Mouse (Mus musculus): ENCODE measurements around the gene Ankrd12. TPM values are rescaled to one million over a fixed set of nuclear protein-coding genes. Genes with fewer than 3 reads are reported as not detected.

The Ankrd12 gene
- 100 to 1,000 TPM; 146 to 153 TPM for total RNA-seq (2021)

DNA sequence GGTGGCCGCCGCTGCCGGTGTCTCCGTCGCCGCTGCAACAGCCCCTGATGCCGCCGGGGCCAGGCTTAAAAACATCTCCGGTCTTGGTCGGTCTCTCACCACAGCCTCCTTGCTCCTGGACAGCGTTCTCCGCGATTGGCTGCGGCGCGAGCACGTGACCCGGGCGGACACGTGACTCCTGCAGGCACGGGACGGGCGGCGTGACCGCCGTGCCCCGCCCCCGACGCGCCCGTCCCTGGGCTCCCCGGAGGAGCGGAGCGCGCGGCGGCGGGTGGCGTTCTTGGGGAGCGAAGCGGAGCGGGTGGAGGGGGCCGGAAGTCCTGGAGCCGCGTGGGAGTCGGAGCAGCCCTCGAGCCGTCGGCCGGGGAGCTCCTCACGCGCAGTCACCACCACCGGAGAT, at the start of gene Ankrd12:
Ankrd12 (minus strand) TSS at position 156 of the 400 bp plus-strand sequence.
- intact Hi-C loops (cut with DNase I) = loop anchor here (10.0 kb wide), 1 partner anchor 212 kb away; no protein-coding TSS in a partner anchor
- peak; percentile 94 for DNase-seq

- no peak for DNase-seq
- intact Hi-C loops (cut with DNase I) = no loop called here
Observed at GRCm38 (mm10) chr17:66125211-66125610, 48.3 kb upstream of the Ankrd12 start.

GRCm38 (mm10) chr17:66123816-66124610, 47.1 kb upstream of the Ankrd12 start:
- intact Hi-C loops (cut with DNase I) = no loop called here
- no peak for DNase-seq

DNA sequence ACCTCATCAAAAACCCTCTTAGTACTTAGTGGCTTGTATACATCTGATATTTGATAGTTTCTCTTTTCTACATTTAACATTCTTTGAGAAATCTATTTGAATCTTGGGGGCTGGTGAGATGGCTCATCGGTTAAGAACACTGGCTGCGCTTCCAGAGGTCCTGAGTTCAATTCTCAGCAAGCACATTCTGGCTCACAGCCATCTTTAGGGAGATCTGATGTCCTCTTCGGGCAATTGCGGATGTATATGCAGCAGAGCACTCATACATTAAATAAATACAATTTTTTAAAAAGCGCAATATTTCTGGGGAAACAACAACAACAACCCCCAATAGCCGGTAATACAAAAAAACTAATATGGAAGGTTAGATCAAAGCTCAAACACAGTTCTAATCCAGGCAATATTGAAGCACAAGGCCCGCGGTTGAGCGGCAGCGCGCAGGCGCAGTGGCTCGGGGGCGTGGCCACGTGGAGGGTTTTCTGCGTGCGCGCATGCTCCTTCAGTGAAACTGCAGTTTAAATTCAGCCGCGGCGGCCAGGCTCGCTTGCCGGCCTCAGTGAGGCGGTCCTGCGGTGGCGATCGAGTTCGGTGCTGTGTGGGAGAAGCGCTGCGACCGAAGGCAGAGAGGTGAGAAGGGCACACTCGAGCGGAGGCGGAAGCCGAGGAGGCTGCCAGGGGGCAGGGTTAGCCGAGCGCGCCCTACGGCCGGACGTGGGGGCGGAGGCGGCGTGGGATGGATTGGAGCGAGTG, 46.4 kb upstream of the Ankrd12 start, which contains the start of gene Ddx11:
Ddx11 (plus strand) TSS at position 455 of the 750 bp plus-strand sequence.
- DNase-seq = peak; percentile 96
- intact Hi-C loops (cut with DNase I) = no loop called here

GRCm38 (mm10) chr17:66120701-66121100, 43.8 kb upstream of the Ankrd12 start:
- intact Hi-C loops (cut with DNase I) = no loop called here

GRCm38 (mm10) chr17:66118991-66119390, 42.1 kb upstream of the Ankrd12 start:
- intact Hi-C loops (cut with DNase I) = no loop called here
- peak; percentile 47 for DNase-seq

More at GRCm38 (mm10) chr17:66120701-66121100, 43.8 kb upstream of the Ankrd12 start:
- DNase-seq = no peak

- no peak for DNase-seq
- intact Hi-C loops (cut with DNase I) = no loop called here
Observed at GRCm38 (mm10) chr17:66112166-66112565, 35.3 kb upstream of the Ankrd12 start.

DNA sequence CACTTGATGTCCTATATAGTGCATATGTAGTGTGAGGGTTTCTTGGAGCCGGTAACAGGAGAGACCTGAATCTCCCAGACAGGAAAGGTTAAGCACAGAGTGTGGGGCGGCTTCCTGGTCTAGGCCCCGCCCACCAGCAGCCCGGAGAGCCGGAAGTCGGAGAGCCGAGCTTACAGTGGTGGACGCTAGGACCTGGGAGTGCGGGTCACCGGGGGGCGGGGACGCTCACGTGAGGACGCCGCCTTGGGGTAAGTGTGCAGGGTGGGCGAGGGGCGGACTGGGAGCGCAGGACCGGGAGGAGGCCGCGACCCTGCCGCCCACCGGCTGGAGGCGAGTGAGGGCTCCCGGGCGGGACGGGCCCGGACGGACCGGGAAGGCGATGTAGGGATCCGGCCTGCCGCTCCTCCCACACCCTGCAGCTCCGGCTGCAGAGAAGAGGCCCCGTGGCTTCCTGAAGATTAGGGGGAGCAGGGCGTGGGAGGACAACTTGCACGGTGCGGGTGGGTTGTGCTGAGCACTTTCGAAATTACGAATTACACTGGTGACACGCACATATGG, 34.6 kb upstream of the Ankrd12 start, which contains the start of gene Washc1:
Washc1 (plus strand) TSS at position 144 of the 558 bp plus-strand sequence.
- peak; percentile 92 for DNase-seq
- intact Hi-C loops (cut with DNase I) = no loop called here

DNA sequence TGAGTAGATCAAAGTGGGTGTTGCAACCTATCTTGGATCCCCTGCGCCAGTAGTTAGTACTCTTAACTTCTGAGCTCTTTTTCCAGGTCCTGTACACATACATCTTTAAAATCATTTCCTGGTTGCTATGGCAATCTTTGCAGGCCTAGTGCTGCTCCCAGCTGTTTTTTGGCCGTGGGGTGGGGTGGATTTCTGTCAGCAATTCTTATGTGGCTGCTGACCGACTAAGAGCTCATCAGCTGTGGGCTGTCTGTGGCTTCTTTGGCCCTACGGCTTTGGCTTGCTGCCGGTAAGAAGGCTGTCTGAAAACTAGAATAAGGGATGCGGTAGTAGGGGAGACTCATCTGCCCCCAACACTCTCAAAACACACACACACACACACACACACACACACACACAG, 33.9 kb upstream of the Ankrd12 start:
- DNase-seq = no peak
- intact Hi-C loops (cut with DNase I) = no loop called here

- intact Hi-C loops (cut with DNase I) = loop anchor here (10.0 kb wide), 1 partner anchor 243 kb away; no protein-coding TSS in a partner anchor
- DNase-seq = no peak
Observed at GRCm38 (mm10) chr17:66108198-66108597, 31.3 kb upstream of the Ankrd12 start.

DNA sequence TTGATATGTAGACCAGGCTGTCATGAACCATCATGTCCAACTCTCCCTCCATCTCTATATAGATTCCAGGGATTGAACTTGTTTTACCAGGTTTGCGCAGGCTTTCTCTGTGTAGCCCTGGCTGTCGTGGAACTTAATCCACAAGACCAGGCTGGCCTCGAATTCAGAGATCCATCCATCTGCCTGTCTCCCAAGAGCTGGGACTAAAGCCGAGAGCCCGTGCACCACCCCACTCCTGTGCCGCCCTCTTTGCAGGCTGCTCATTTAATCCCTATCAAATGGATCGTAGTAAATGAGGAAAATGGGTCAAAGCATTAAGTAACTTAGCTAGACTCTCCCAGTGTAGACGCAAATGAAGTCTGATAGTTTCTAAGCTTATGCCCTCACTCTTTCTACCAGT, 30.6 kb upstream of the Ankrd12 start:
- intact Hi-C loops (cut with DNase I) = loop anchor here (10.0 kb wide), 1 partner anchor 243 kb away; no protein-coding TSS in a partner anchor
- no peak for DNase-seq

DNA sequence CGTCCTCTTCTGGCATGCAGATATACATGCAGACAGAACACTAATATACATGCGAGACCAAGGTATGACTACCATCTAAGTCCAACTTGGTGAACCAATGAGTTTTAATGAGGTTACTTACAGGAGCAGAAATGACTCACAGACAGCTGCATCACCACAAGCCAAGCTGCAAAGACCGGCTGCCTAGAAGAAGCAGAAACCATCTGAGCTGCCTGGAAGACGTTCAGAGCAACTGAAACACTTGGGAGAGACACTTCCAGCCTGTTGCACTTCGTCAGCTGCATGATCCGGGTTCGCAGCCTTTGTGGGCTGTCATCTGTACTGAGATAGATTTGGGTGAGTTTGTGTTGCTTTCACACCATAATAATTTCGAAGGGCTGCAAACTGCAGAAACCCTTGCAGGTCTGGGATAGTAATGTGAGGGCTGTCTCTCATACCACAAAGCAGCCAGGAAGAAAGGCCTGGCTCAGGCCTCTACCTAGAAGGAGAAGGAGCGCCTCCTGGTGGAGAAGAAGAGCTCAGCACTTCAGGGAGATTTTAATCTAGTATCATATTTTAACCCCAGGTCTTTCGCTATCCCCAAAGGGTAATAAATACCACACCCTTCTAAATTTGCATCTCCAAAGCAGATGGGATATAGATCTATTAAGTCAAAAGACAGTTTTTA, 29.8 kb upstream of the Ankrd12 start:
- intact Hi-C loops (cut with DNase I) = loop anchor here (10.0 kb wide), 1 partner anchor 242 kb away; no protein-coding TSS in a partner anchor
- DNase-seq = peak; percentile 68

DNA sequence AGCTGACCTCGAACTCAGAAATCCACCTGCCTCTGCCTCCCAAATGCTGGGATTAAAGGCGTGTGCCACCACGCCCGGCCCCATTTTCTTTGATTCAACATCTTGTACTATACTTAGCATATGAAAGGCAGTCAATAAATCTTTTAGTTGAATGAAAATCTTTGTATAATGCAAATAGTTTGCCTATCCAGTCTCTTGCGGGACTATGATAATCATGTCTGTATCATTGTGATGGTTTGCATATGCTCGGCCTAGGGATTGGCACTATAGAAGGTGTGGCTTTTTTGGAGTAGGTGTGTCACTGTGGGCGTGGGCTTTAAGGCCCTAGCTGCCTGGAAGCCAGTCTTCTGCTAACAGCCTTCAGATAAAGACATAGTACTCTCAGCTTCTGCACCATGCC, 27.2 kb upstream of the Ankrd12 start:
- intact Hi-C loops (cut with DNase I) = loop anchor here (10.0 kb wide), 1 partner anchor 239 kb away; no protein-coding TSS in a partner anchor
- DNase-seq = no peak

DNA sequence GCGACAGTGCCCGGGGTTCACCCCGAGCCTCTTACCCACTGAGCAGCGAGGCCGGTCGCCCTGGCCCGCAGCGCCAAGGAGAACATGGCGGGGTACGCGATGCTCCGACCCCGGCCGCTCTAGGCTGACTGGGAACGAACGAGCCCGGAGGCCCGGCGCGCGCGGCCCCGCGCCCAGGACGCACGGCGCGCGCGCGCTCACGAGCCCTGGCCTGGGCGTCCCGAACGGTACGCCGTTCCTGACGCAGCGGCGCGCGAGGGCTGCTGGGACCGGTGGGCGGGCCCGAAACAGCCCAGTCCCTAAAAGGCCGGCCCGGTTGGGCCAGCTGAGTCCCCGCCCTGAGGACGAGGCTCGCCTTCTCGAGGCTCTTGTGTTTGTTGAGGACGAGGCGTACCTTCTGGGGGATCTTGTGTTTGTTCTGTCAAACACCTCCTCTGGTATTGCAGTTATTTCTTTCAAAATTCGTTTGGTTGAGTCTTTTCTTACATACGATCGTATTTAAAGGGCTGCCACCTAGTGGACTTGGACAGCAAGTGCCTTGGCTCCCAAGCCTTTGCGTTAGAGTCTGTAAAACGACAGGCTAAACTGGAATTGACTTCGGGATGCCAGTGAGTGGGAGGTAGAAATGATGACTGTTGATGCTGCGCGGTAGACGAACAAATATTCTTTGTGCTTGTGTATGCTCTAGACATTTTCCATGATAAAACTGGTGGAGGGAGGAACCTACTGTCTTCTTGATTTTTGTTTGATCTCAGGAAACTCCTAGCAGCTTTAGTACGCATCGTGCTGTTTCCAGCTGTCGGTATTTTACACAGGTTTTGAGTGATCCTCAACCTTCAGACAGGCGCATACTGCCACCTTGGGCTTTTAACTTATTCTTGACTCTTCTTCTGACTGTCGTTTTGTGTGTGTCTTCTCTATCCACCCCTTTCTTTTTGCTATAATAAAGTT, 24.8 kb upstream of the Ankrd12 start, which contains the start of gene Ndufv2:
Ndufv2 (minus strand) TSS at position 180 of the 951 bp plus-strand sequence.
- peak; percentile 95 for DNase-seq
- intact Hi-C loops (cut with DNase I) = loop anchor here (10.0 kb wide), 1 partner anchor 237 kb away; no protein-coding TSS in a partner anchor

GRCm38 (mm10) chr17:66100566-66101379, 23.9 kb upstream of the Ankrd12 start:
- no peak for DNase-seq
- intact Hi-C loops (cut with DNase I) = loop anchor here (10.0 kb wide), 1 partner anchor 236 kb away; no protein-coding TSS in a partner anchor

DNA sequence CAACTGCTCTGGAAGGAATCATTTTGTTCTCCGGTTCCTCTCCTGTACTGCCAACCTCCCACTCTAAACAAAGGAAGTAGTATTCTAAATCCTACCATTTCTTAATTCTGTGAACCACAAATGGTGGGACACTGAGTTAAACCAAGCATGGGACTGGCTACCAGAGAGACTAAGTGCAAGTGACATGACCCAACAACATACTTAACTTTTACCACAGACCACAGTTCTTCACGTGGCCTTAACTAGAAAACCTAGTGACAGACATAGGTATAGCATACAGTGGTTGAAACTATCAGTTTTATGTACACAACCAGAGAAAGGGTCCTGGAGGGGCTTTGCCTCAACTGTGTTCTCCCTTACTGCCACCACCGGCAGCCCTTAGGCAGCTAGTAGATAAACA, 15.8 kb upstream of the Ankrd12 start:
- intact Hi-C loops (cut with DNase I) = no loop called here
- no peak for DNase-seq

DNA sequence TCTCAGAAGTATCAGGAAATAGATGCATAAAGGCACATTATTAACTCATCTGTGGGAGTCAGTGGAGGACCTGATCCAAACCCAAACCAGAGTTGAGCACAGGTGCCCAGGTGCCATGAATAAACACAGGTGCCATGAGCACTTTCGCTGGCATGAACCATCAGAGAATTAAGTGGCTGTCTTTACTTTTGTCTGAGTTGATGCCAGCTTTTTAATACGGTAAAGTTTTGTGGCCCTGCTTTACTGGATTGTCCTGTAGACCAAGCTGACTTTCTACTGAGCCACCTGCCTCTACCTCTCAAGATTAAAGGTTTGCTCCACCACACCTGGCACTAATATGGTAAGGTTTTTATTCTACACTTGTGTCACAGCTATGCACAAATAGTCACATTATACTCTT, 15.2 kb upstream of the Ankrd12 start:
- no peak for DNase-seq
- intact Hi-C loops (cut with DNase I) = no loop called here

- intact Hi-C loops (cut with DNase I) = no loop called here
- DNase-seq = no peak
Observed at GRCm38 (mm10) chr17:66091392-66091791, 14.5 kb upstream of the Ankrd12 start.

Data from left cerebral cortex, postnatal 4 days (tissue).